ENCODE assay signal across 8 mouse cellular contexts in the genomic region with DNA sequence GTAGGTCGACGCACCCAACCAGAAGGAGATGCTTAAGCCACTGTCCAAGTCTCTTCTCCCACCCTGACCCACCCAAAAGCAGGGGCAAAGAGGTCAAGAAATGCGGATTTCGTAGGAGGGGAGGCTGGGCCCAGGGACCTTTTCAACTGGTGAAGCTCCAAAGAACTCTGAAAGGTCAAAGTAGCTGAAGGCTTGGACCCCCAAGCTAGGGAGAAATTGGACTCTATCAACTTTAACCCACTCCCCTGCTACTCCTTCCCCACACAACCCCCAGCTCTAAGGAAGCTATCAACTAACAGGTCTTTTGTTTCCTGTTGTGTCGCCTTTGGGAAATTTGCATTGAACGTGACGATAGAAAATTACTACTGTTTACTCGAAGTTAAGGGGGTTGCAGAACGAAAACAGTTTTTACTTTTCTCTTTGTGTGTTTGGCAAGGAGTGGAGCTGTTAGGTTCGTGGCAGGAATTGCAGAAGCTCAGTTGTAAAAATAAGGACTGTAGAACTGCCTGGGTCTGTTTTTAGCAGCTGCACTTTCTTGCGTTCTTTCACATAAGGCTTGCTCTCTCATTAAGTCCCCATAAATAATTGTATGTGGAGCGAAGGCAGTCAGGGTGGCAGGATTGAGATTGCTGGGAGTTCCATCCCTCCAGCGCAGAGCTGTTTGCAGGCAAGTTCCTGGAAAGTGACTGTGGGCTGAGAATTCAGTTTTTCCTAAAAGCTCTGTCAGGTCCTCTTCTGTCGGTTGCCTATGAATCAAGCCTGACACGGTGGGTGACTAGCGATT. TPM values are rescaled to one million over a fixed set of nuclear protein-coding genes. Genes with fewer than 3 reads are reported as not detected.
DNase-seq lines count a peak whose midpoint lies in the region; ATAC-seq lines count a peak whose summit lies in the region.

No protein-coding gene starts in this region.

- H3K4me2 ChIP-seq in heart, embryonic 11.5 days, result peak overlapping the region; percentile 100
- peak overlapping the region; percentile 98 for H3K4me2 ChIP-seq in hindbrain, embryonic 12.5 days (replicated peaks)
- peak overlapping the region; percentile 100 for H3K4me2 ChIP-seq in midbrain, embryonic 14.5 days (ENCODE audit: low read length)

- ATAC-seq in heart, embryonic 11.5 days (replicated peaks; ENCODE audit: insufficient number of reproducible peaks, low FRiP score, low TSS enrichment), result no peak
- no peak for ATAC-seq in hindbrain, embryonic 12.5 days (ENCODE audit: low FRiP score)
- ATAC-seq in midbrain, embryonic 14.5 days (ENCODE audit: low FRiP score, low TSS enrichment), result no peak

- no peak for DNase-seq in heart, postnatal 25 days (ENCODE audit: low spot score)
- DNase-seq in ZHBTc4 (ENCODE audit: low read depth, low spot score), result peak; percentile 35
- peak; percentile 24 for DNase-seq in midbrain, embryonic 14.5 days
- peak; percentile 53 for DNase-seq in thymus, postnatal 4 days
- DNase-seq in lung, postnatal 4 days, result no peak
- DNase-seq in c-Kit-positive CD71-positive TER-119-positive erythroid progenitor cells, embryonic 14.5 days (ENCODE audit: low spot score), result no peak

- peaks cover 12% of the 10 kb centered on the region; the same call in 1 of the 2 replicates for H3K4me1 ChIP-seq in heart, embryonic 11.5 days (ENCODE audit: control insufficient read depth, insufficient read depth, low read length)
- H3K4me1 ChIP-seq in hindbrain, embryonic 12.5 days, result peaks cover 18% of the 10 kb centered on the region
- peaks cover 14% of the 10 kb centered on the region for H3K4me1 ChIP-seq in midbrain, embryonic 14.5 days (ENCODE audit: control insufficient read depth, insufficient read depth, low read length)

- H3K9me3 ChIP-seq in heart, embryonic 11.5 days (replicated peaks; ENCODE audit: control insufficient read depth, low read length), result no peaks in the 10 kb centered on the region
- no peaks in the 10 kb centered on the region for H3K9me3 ChIP-seq in hindbrain, embryonic 12.5 days (replicated peaks)
- H3K9me3 ChIP-seq in midbrain, embryonic 14.5 days (ENCODE audit: control insufficient read depth, low read length), result no peaks in the 10 kb centered on the region

- H3K9ac ChIP-seq in heart, embryonic 11.5 days (ENCODE audit: low read depth, low read length), result no peak overlapping the region
- peak overlapping the region; percentile 71; the same call in 1 of the 2 replicates for H3K9ac ChIP-seq in hindbrain, embryonic 12.5 days
- no peak overlapping the region; the same call in 1 of the 2 replicates for H3K9ac ChIP-seq in midbrain, embryonic 14.5 days (replicated peaks; ENCODE audit: low read length)

- H3K27ac ChIP-seq in heart, embryonic 11.5 days (ENCODE audit: low read depth, low read length), result no peak overlapping the region
- H3K27ac ChIP-seq in hindbrain, embryonic 12.5 days, result no peak overlapping the region
- H3K27ac ChIP-seq in midbrain, embryonic 14.5 days (replicated peaks; ENCODE audit: low read depth, low read length), result no peak overlapping the region

- intact Hi-C loops in heart, postnatal 25 days (cut with DNase I), result loop anchor here (2.0 kb wide), 1 partner anchor 21 kb away; no protein-coding TSS in a partner anchor

- no peaks in the 10 kb centered on the region for H3K36me3 ChIP-seq in heart, embryonic 11.5 days (ENCODE audit: control insufficient read depth, insufficient read depth, low read length)
- H3K36me3 ChIP-seq in hindbrain, embryonic 12.5 days, result no peaks in the 10 kb centered on the region
- H3K36me3 ChIP-seq in midbrain, embryonic 14.5 days (ENCODE audit: control insufficient read depth, insufficient read depth, low read length), result no peaks in the 10 kb centered on the region

- 4% methylated on average over 16 of the region's 16 CpGs for WGBS in heart, embryonic 11.5 days (ENCODE audit: insufficient replicate concordance)
- WGBS in hindbrain, embryonic 12.5 days, result 1% methylated on average over 16 of the region's 16 CpGs
- WGBS in midbrain, embryonic 14.5 days, result 4% methylated on average over 16 of the region's 16 CpGs

- H3K27me3 ChIP-seq in heart, embryonic 11.5 days (ENCODE audit: control insufficient read depth, insufficient read depth, low read length), result peaks cover 53% of the 10 kb centered on the region
- peaks cover 39% of the 10 kb centered on the region for H3K27me3 ChIP-seq in hindbrain, embryonic 12.5 days
- peaks cover 40% of the 10 kb centered on the region for H3K27me3 ChIP-seq in midbrain, embryonic 14.5 days (ENCODE audit: control insufficient read depth, insufficient read depth, low read length)

- H3K4me3 ChIP-seq in heart, embryonic 11.5 days (ENCODE audit: low read depth, low read length), result no peak overlapping the region
- peak overlapping the region; percentile 82 for H3K4me3 ChIP-seq in hindbrain, embryonic 12.5 days
- H3K4me3 ChIP-seq in midbrain, embryonic 14.5 days (replicated peaks; ENCODE audit: low read depth, low read length), result peak overlapping the region; percentile 65

RNA-seq across cellular contexts. Expression of gene Satb1, which starts 0.7 kb away (rescaled TPM):
- 10.2 and 10.7 TPM in 2 replicates for polyA plus RNA-seq in heart, embryonic 11.5 days (2014; fragmentation: Nextera tagmentation; extraction: Ambion mirVana)
- 10 to 100 TPM; 24.0 to 24.5 TPM for total RNA-seq in heart, postnatal 25 days (2021)
- 30.7 and 33.6 TPM in 2 replicates for polyA plus RNA-seq in hindbrain, embryonic 12.5 days (2016; fragmentation: Nextera tagmentation; extraction: Ambion mirVana)
- polyA plus RNA-seq in midbrain, embryonic 14.5 days (2014; fragmentation: Nextera tagmentation; extraction: Ambion mirVana), result 26.6 and 34.2 TPM in 2 replicates

Comparison
In these comparisons a context has a peak if more than half of its experiments do, and no peak if none do; other contexts are left out.
1. DNase-seq: peak in ZHBTc4 (single experiment), midbrain, embryonic 14.5 days (single experiment) and thymus, postnatal 4 days (single experiment); none in heart, postnatal 25 days (single experiment), lung, postnatal 4 days (0 of 2) and c-Kit-positive CD71-positive TER-119-positive erythroid progenitor cells, embryonic 14.5 days (single experiment).
2. Peak in every context shown above with its lines, with median percentiles within 50 percentile points of each other: H3K4me2 ChIP-seq.